Mouse (Mus musculus): ENCODE data around the gene Itfg2. TPM values are rescaled to one million over a fixed set of nuclear protein-coding genes. Genes with fewer than 3 reads are reported as not detected.
A peak's percentile ranks its signal among the peaks of the same experiment; 100 is the strongest.

The Itfg2 gene
- total RNA-seq, 2 experiments from 2014 or later = 21.6 to 24.9 TPM

DNA sequence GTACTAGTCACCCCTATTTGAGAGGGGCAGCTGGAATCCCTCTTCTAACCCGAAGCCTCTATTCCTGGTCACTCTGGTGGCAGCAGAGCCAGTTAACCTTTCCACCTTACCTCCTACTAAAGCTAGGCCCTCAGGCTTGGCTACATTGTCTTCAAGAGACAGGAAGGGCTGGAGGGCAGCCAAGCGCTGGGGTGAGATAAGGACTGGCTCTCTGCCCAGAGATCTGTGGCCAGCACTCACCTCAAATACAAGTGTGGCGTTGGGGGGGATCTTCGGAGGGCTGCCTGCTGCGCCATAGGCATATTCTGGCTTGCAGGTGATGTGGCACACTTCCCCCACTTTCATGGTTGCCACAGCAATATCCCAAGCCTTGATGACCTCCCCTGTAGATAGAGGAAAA is 10.7 kb upstream of the Itfg2 start:
- DNase-seq = peak; percentile 50

GRCm38 (mm10) chr6:128433566-128433965 is 8.8 kb upstream of the Itfg2 start:
- DNase-seq = no peak

GRCm38 (mm10) chr6:128432356-128432915 is 7.7 kb upstream of the Itfg2 start:
- no peak for DNase-seq

GRCm38 (mm10) chr6:128429826-128430225 is 5.1 kb upstream of the Itfg2 start:
- DNase-seq = no peak

GRCm38 (mm10) chr6:128429300-128429699 is 4.6 kb upstream of the Itfg2 start:
- DNase-seq = no peak

DNA sequence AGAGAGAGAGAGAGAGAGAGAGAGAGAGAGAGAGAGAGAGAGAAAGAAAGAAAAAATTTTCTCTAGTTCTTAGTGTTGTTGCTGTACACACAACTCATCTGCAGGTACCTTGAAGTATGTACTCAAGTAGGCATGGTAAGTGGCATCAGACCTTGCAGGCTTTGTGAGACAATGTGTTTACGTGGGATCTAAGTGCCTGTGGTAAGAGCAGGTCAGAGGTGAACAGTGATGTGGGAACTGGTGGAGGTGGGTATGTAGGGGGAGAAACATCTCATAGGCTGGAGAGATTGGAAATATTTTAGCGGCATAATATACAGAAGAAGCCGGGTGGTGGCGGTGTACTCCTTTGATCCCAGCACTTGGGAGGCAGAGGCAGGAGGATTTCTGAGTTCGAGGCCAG is 2.8 kb upstream of the Itfg2 start:
- DNase-seq = no peak

DNA sequence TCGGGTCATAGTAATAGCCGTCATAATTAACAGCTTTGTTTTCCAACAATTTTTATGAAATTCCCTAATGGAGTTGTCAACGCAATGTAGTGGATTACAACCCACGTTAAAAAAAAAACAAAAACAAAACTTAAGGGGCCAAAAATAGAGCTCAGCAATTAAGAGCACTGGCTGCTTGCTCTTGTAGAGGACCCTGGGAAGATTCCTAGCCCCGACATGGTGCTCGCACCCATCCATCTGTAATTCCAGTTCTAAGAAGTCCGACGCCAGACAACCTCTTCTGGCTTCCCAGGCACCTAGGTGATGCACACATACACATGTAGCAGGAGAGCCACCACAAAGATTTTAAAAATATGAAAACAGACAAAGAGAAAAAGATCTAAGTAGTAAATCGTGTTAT is 315 bp upstream of the Itfg2 start:
- DNase-seq = no peak

DNA sequence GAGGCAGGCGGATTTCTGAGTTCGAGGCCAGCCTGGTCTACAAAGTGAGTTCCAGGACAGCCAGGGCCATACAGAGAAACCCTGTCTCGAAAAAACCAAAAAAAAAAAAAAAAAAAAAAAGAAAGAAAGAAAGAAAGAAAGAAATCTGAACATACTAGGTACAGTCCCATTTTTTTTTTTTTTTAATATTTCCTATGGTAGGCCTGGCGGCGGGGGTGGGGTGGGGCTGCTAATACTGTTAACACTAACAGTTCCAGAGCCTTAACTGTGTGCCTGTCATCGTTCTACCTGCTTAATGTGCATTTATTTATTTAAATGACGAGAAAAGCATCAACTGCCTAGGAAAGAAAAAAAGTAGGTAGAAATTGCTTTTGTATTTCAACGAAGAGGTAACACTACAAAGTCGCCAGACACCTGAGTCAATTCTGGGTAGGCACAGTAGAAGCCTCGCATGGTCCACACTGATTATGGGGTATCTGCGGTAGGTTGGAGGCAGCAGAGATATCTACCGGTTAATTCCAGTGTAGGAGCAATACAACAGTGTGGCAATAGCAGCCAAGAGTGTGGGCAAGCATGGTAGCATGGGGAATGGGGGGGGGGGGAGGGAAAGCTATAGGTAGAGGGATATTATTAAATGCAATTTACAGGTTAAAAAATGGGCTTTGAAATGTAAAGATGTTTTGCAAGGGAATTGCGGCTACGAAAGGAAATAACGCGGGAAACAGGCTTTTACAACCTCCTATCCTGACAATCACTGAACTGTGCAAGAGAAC is 1.0 kb downstream of the Itfg2 start:
- DNase-seq = no peak

GRCm38 (mm10) chr6:128421480-128421879 is 3.3 kb downstream of the Itfg2 start:
- DNase-seq = no peak

- DNase-seq = no peak
These were observed 3.7 kb downstream of the Itfg2 start for GRCm38 (mm10) chr6:128421036-128421435.

GRCm38 (mm10) chr6:128418076-128418475 is 6.7 kb downstream of the Itfg2 start:
- DNase-seq = no peak

DNA sequence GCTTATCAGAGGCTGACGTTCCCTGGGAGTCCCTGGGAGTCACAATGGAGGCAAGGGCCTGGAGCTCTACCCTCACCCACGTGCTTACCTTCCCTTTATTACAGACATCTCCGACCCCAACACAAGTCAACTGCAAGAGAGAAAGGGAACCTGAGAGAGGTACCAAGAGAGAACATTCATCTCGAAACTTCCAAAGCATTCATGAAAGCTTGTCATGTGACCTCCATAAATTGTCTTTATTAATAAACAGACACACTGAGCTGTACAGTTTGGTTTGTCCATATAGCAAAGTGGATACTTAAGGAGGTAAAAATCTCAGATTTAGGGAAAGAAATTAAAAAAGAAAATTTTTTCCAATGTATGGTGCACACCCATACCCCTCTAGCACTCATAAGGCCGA is 8.6 kb downstream of the Itfg2 start:
- no peak for DNase-seq

GRCm38 (mm10) chr6:128411115-128411514 is 13.6 kb downstream of the Itfg2 start:
- DNase-seq = peak; percentile 78

DNA sequence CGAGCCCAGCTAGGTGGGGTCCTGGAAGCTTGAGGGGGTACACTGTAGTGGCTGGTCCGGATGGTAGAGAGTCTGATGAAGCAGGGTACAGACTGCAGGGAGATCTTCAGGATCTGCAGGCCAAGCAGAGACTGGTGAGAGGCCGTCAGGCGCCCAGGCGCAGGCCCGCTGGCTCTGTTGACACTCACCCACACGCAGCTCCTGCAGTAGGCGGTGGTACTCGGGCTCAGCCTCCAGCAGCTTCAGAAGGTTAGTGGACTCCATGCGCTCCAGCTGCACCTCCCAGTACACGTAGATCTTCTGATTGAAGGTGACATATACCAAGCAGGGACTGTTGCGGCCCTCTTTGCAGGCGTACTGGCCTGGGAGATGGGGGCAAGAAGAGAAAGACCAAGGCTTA is 14.4 kb downstream of the Itfg2 start:
- DNase-seq = no peak

- DNase-seq = no peak
These were observed 16.1 kb downstream of the Itfg2 start for GRCm38 (mm10) chr6:128408544-128409125.

DNA sequence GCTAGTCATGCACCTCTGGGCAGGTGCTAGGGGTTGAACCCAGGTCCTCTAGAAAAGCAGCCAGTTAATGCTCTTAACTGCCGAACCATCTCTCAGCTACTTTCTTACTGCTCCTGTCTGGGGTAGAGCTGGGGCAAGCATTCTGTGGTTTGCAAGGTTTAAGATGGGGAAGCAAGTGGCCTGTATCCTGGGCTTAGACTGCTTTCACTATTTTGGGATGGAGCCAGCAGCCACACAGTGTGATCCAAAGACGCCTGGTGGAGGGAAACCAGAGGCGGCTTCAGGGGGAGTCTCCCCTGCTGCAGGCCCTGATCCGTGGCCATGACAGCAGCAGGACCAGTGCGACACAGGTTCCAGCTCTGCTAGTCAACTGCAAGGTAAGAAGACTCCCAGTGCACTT is 20.0 kb downstream of the Itfg2 start:
- no peak for DNase-seq

- DNase-seq = peak; percentile 50
These were observed 25.1 kb downstream of the Itfg2 start for GRCm38 (mm10) chr6:128399421-128400185.

DNA sequence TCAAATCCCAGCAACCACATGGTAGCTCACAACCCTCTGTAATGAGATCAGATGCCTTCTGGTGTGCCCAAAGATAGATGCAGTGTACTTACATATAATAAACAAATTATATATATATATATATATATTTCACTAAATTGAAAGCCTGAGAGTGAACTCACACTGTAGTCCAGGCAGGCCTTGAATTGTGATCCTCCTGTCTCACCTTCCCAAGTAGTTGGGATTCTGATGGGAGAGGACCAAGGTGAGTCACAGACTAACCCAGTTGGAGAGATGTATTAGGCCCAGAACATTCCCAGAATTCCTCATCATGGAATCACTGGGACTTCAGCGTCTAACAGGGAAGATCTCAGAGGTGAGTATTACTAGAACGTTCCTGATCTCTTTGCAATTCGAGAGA is 25.7 kb downstream of the Itfg2 start, which contains the start of gene Nrip2:
Nrip2 (plus strand) TSS at position 301 of the 400 bp plus-strand sequence.
- no peak for DNase-seq

- DNase-seq = no peak
These were observed 27.0 kb downstream of the Itfg2 start for GRCm38 (mm10) chr6:128397574-128398261.

GRCm38 (mm10) chr6:128390683-128391082 is 34.0 kb downstream of the Itfg2 start:
- DNase-seq = no peak

DNA sequence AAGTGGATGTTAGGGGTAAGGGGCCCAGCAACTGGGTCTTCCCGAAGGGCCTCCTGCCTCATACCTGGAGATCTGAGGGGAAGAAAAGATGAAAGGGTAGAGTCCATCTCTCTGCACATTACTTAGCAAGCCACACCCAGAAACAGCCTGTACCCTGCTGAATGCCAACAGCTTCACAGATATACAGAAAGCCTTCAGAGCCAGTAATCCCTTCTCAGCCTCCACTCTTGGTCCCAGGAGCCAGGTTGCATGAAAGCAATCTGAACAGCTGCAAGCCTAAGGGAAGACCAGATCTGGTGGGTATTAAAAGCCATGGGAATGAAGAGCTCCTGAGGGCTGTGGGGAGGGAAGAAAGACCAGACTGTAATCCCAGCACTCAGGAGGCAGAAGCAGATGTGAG is 35.5 kb downstream of the Itfg2 start:
- no peak for DNase-seq

GRCm38 (mm10) chr6:128385026-128385425 is 39.7 kb downstream of the Itfg2 start:
- no peak for DNase-seq
